23 mouse cellular contexts compared by ENCODE assay signal in genomic region chr7:92220619-92221018, GRCm38 (mm10).
"Had no signal": no experiment of that assay in that cellular context is flagged by ENCODE, and none has a peak within 500 bp of the region (broad histone marks: within the 10 kb centered on the region; RNA-seq: fewer than 3 reads in every experiment).

No protein-coding gene starts in this region.

- H3K4me3 ChIP-seq: heart, adult 2 months; heart, embryonic 13.5 days; heart, embryonic 15.5 days; hindbrain, embryonic 13.5 days; hindbrain, embryonic 15.5 days; layer of hippocampus, adult 2 months; limb, embryonic 10.5 days; limb, embryonic 12.5 days had no signal

- H3K27me3 ChIP-seq: heart, embryonic 13.5 days; heart, embryonic 15.5 days; hindbrain, embryonic 13.5 days; hindbrain, embryonic 15.5 days; limb, embryonic 12.5 days had no signal

- ATAC-seq: forebrain, postnatal 0 days; hindbrain, postnatal 0 days had no signal

- H3K4me1 ChIP-seq: heart, embryonic 13.5 days; heart, embryonic 15.5 days; hindbrain, embryonic 13.5 days; hindbrain, embryonic 15.5 days; limb, embryonic 10.5 days; limb, embryonic 12.5 days had no signal

- H3K27ac ChIP-seq: heart, adult 2 months; heart, embryonic 13.5 days; heart, embryonic 15.5 days; hindbrain, embryonic 13.5 days; hindbrain, embryonic 15.5 days; hindbrain, postnatal 0 days; layer of hippocampus, adult 2 months; limb, embryonic 10.5 days; limb, embryonic 12.5 days had no signal

- DNase-seq: forebrain, postnatal 0 days; gastrocnemius, postnatal 14 days; gastrocnemius, postnatal 36 days; heart, adult 11 months; heart, adult 2 months; heart, postnatal 14 days; heart, postnatal 36 days; kidney, adult 18-20 months; kidney, adult 8-10 months; kidney, postnatal 10 days; kidney, postnatal 25 days; kidney, postnatal 4 days; liver had no signal

- H3K9ac ChIP-seq: forebrain, postnatal 0 days; heart, embryonic 13.5 days; heart, embryonic 15.5 days; hindbrain, embryonic 13.5 days; hindbrain, embryonic 15.5 days; limb, embryonic 12.5 days had no signal

- H3K36me3 ChIP-seq: heart, embryonic 15.5 days; hindbrain, embryonic 13.5 days; hindbrain, embryonic 15.5 days; limb, embryonic 10.5 days; limb, embryonic 12.5 days had no signal

- H3K9me3 ChIP-seq: heart, embryonic 13.5 days; heart, embryonic 15.5 days; hindbrain, embryonic 13.5 days; hindbrain, embryonic 15.5 days; limb, embryonic 10.5 days had no signal

- H3K4me2 ChIP-seq: heart, embryonic 11.5 days; heart, embryonic 13.5 days; heart, embryonic 15.5 days; hindbrain, embryonic 13.5 days; hindbrain, embryonic 15.5 days; limb, embryonic 12.5 days; liver, embryonic 11.5 days had no signal
